Mouse (Mus musculus) embryonic facial prominence, embryonic 11.5 days (tissue): ENCODE measurements at regions not wholly inside any gene's neighbourhood (a gene's known extent, or its start where the extent isn't known, plus 50 kb on each side); places are given as distances from the start of the nearest gene placed in this dataset.
"Not testable (repeated sequence)": the region's sequence is repeated elsewhere in the genome, so short reads cannot be mapped to it uniquely, and the experiment has no call there.

Source experiments
- ATAC-seq: fragments of 200-750 bp; cut with Nextera tagmentation; replicated peaks from 2 replicates; pipeline ENCODE4 v1.8.0; 2017; ENCODE audit warnings: low read depth; ENCODE audit not compliant: insufficient number of reproducible peaks, low FRiP score, low TSS enrichment
- DNase-seq: peaks from one replicate; pipeline ENCODE4 v3.0.0-alpha.2; 2015; ENCODE audit warnings: low spot score
- H3K27ac ChIP-seq: fragments of 300-500 bp; sonication (generic); replicated peaks from 2 replicates; pipeline ENCODE4 v1.5.1; 2014; ENCODE audit warnings: mild to moderate bottlenecking, low read depth, low read length, control low read depth
- H3K27me3 ChIP-seq: fragments of 300-500 bp; sonication (generic); 2 replicates; pipeline ENCODE4 v1.6.1; 2014; ENCODE audit warnings: mild to moderate bottlenecking, low read length, moderate library complexity, mixed read lengths; ENCODE audit not compliant: control insufficient read depth, insufficient read depth
- H3K36me3 ChIP-seq: fragments of 300-500 bp; sonication (generic); replicated peaks from 2 replicates; pipeline ENCODE4 v1.6.1; 2014; ENCODE audit warnings: low read depth, mild to moderate bottlenecking, low read length, moderate library complexity, mixed read lengths; ENCODE audit not compliant: control insufficient read depth, insufficient read depth
- H3K4me1 ChIP-seq: fragments of 300-500 bp; sonication (generic); 2 replicates; pipeline ENCODE4 v1.6.1; 2014; ENCODE audit warnings: low read length, mixed read lengths; ENCODE audit not compliant: control insufficient read depth, insufficient read depth
- H3K4me2 ChIP-seq: fragments of 300-500 bp; sonication (generic); 2 replicates; pipeline ENCODE4 v1.6.1; 2014; ENCODE audit warnings: low read depth, mild to moderate bottlenecking, control low read depth, low read length, moderate library complexity
- H3K4me3 ChIP-seq: fragments of 300-500 bp; sonication (generic); 2 replicates; pipeline ENCODE4 v1.5.1; 2014; ENCODE audit warnings: low read depth, low read length, control low read depth
- H3K9ac ChIP-seq: fragments of 300-500 bp; sonication (generic); replicated peaks from 2 replicates; pipeline ENCODE4 v1.6.1; 2014; ENCODE audit warnings: mild to moderate bottlenecking, control low read depth, low read length
- H3K9me3 ChIP-seq: fragments of 300-500 bp; sonication (generic); replicated peaks from 2 replicates; pipeline ENCODE4 v1.6.1; 2016; ENCODE audit warnings: mild to moderate bottlenecking, low read length, inconsistent platforms, mixed read lengths; ENCODE audit not compliant: control insufficient read depth
- WGBS: fragments of 180-500 bp; shearing (Covaris S2); extraction: QIAGEN DNeasy Blood & Tissue Kit; methylation state at CpG from one replicate; pipeline ENCODE4 v1.1.7; 2014; 5-methylcytosine and 5-hydroxymethylcytosine counted together

DNA sequence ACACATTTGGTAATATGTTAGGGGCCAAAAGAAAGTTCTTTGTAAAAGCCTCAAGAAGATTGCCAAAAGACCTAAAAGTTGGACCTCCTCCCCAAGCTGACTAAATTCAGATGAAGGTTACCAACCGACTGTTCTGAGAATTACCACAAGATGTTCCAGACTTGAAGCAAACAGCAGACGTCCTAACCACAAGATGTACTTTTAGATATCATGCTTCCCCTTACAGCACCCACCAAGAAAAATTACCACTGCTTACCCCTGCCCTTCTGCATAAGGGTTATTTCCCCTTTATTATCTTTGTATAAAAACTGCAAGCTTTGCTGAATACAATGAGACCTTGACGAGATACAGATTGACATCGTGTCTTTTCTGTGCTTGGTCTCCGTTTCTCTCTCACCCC is 121.6 kb upstream of the Cst10 start:
- H3K4me1 ChIP-seq = no peaks in the 10 kb centered on the region
- ATAC-seq = no peak
- no peak for DNase-seq
- WGBS = 83% methylated on average over 5 of the region's 5 CpGs
- H3K27me3 ChIP-seq = no peaks in the 10 kb centered on the region
- no peak overlapping the region for H3K4me3 ChIP-seq
- H3K9me3 ChIP-seq = no peaks in the 10 kb centered on the region
- no peak overlapping the region for H3K27ac ChIP-seq
- H3K4me2 ChIP-seq = no peak overlapping the region
- H3K9ac ChIP-seq = no peak overlapping the region
- no peaks in the 10 kb centered on the region for H3K36me3 ChIP-seq

DNA sequence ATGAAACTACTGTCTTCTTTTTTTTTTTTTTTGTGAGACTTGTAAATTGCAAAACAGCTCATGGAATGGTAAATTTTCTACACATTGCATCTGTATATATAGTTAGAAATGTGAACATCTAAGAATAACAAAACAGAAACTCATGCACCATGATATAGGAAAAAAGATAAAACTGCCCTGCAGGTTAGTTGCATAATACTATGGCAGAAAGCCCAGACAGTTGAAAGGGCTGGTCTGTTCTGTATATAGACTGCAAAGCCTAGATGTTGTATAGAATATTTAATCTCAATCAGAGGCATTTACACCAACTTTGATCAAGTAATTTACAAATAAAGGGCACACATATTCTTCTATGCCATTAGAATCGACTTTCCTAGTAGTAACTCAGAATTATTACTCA is 120.7 kb upstream of the Cst10 start:
- WGBS = 81% methylated on average over 1 of the region's 1 CpGs
- ATAC-seq (no peak), DNase-seq (no peak)
- H3K27me3 ChIP-seq = no peaks in the 10 kb centered on the region
- no peaks in the 10 kb centered on the region for H3K9me3 ChIP-seq
- H3K4me2 ChIP-seq = no peak overlapping the region
- no peaks in the 10 kb centered on the region for H3K4me1 ChIP-seq
- no peak overlapping the region for H3K27ac ChIP-seq
- no peak overlapping the region for H3K4me3 ChIP-seq
- no peaks in the 10 kb centered on the region for H3K36me3 ChIP-seq
- no peak overlapping the region for H3K9ac ChIP-seq

DNA sequence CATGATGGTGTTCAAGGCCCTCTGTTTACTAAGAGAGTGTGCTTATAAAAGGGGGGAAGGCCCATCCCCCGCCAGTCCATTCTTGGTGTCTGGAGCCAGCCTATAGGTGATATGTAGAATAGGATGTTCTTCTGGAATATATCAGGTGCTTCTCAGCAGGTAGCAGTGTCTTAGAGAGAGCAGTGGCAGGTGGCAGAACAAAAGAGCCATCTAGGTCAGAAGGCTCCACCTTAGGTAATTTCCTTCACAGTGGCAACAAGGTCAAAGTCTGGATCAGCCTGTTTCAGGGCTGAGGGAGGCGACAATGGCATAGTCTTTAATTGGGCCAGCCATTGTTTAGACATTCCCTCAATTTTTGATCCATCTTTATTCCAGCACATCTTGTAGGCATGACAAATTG is 107.9 kb upstream of the Cst10 start:
- H3K4me1 ChIP-seq, ATAC-seq, DNase-seq, H3K4me2 ChIP-seq, H3K27me3 ChIP-seq, H3K9ac ChIP-seq, H3K4me3 ChIP-seq, H3K9me3 ChIP-seq, H3K27ac ChIP-seq, H3K36me3 ChIP-seq: not testable (repeated sequence)
- WGBS = 82% methylated on average over 2 of the region's 2 CpGs

DNA sequence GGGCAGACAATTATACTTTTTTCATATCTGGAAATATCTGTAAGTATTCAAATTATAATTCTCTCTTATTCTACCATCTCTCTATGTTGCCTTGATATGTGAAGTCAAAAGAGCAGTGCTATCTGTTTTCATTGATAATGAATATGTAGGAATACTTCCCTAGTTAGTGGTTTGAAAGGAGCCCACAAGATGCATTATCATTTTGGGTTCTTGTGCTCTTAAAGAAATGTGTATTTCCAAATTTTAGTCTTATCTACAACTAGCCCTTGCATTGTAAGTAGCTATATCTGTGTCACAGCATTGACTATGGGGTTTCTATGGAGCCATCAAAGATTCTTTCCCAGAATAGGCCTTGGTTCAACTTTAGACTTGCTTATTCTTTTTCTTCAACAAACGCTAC is 99.3 kb upstream of the Cst10 start:
- Histone ChIP-seq H3K27me3 (no peaks in the 10 kb centered on the region), H3K36me3 (no peaks in the 10 kb centered on the region), H3K9ac (no peak overlapping the region), H3K4me1 (no peaks in the 10 kb centered on the region), H3K27ac (no peak overlapping the region), H3K9me3 (no peaks in the 10 kb centered on the region; the same call in 1 of the 2 replicates), H3K4me3 (no peak overlapping the region), H3K4me2 (no peak overlapping the region)
- DNase-seq = no peak
- ATAC-seq = no peak
- 83% methylated on average over 1 of the region's 1 CpGs for WGBS

DNA sequence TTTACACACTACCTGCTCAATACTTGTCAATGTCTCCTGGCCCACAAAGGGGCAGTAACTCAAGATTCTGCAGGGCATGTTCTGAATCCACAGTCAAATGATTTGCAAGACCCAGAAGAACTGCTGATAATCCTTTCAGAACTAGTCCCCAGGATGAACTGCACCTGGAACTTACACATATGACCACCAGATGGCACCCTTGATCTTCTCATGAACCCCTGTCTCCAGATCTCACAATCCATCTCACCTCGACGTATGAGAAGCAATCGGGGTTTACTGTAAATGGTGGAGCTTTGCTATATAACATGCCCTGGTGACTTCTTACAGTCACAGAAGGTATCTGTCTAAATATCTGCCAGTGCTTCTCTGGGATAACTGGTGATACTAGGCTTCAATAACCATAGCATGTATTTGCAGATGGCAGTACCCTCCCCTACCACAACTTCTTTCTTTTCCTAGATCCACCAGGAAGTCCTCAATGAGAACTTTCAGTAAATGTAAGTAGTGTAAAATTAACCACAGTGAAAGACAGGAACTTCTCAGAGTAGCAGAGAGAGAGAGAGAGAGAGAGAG is 54.5 kb upstream of the Cst10 start:
- DNase-seq = peak; percentile 69
- Histone ChIP-seq H3K27me3 (no peaks in the 10 kb centered on the region), H3K27ac (no peak overlapping the region), H3K4me2 (no peak overlapping the region), H3K9ac (no peak overlapping the region), H3K4me1 (no peaks in the 10 kb centered on the region), H3K36me3 (no peaks in the 10 kb centered on the region), H3K9me3 (no peaks in the 10 kb centered on the region), H3K4me3 (no peak overlapping the region)
- 35% methylated on average over 3 of the region's 3 CpGs for WGBS
- ATAC-seq = no peak
